Mouse (Mus musculus): Measurements from ENCODE around the gene Med4. TPM values are rescaled to one million over a fixed set of nuclear protein-coding genes. Genes with fewer than 3 reads are reported as not detected.

Gene Med4
- polyA plus RNA-seq, 1 experiment, result 33.1 TPM

DNA sequence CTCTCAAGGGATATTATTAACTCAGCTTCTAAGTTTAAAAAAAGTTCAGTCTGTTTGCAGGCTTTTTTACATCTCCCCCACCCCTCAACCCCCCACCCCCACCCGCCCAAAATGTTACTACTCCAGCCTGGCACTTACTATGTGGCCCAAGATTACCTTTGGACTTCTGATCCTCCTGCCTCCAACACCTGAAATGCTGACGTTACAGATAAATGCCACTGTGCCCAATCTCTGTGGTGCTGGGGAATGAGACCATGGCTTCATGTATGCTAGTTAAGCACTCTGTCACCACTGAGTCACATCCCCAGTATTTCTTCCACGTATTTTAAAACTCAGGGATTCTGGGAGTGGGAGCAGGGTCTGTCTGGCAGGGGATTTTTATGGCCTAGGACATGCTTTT, 40.5 kb downstream of the Med4 start:
- Histone ChIP-seq H3K4me1 (ENCODE audit: control insufficient read depth, insufficient read depth, low read length) (peaks cover 5% of the 10 kb centered on the region; the same call in 1 of the 2 replicates), H3K27ac (ENCODE audit: insufficient read depth, low read length) (no peak overlapping the region), H3K4me3 (ENCODE audit: insufficient read depth, low read length) (no peak overlapping the region)
- TF ChIP-seq POLR2A (IDR thresholded peaks at IDR 0.05; ENCODE audit: extremely low read depth, insufficient read depth, low read length) (no peak), CTCF (IDR thresholded peaks at IDR 0.05; ENCODE audit: extremely low read depth, insufficient read depth, low read length) (no peak)

DNA sequence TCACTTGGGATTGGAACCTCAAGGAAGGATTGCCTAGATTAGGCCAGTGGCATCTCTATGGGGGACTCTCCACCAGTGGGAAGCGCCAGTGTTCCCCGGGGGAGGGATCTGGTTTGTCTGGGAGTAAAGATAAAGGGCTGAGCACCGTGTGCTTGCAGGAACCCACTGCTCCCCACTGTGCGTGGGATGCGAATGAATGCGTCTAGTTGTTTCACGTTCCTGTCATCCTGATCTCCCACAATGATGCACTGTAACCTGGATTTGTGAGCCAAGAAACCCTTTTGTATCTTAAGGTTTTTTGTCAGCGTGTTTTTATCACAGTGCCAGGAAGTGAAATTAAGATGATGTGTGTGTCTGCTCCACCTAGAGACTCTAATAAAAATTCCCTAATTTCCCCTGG, 40.9 kb downstream of the Med4 start:
- Histone ChIP-seq H3K4me1 (ENCODE audit: control insufficient read depth, insufficient read depth, low read length) (peaks cover 5% of the 10 kb centered on the region; the same call in 1 of the 2 replicates), H3K4me3 (ENCODE audit: insufficient read depth, low read length) (no peak overlapping the region), H3K27ac (ENCODE audit: insufficient read depth, low read length) (no peak overlapping the region)
- TF ChIP-seq POLR2A (IDR thresholded peaks at IDR 0.05; ENCODE audit: extremely low read depth, insufficient read depth, low read length) (no peak), CTCF (IDR thresholded peaks at IDR 0.05; ENCODE audit: extremely low read depth, insufficient read depth, low read length) (no peak)

DNA sequence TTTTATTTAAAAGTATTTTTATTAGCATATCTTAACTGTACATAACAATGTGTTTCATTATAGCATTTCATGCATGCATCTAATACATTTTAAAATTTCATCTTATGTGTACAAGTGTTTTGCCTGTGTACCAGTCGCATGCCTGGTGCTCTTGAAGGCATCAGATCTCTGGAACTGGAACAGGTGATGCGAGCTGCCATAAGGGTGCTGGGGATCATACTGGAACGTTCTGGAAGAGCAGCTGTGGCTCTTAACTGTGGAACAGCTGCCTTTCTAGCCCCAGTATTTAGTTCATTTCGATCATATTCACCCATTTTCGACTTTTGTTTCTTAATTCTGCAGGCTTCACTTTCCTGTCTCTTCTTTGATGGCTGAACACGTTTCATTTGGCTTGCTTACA, 41.3 kb downstream of the Med4 start:
- Histone ChIP-seq H3K4me1 (ENCODE audit: control insufficient read depth, insufficient read depth, low read length) (peaks cover 5% of the 10 kb centered on the region; the same call in 1 of the 2 replicates), H3K27ac (ENCODE audit: insufficient read depth, low read length) (no peak overlapping the region), H3K4me3 (ENCODE audit: insufficient read depth, low read length) (no peak overlapping the region)
- TF ChIP-seq CTCF (IDR thresholded peaks at IDR 0.05; ENCODE audit: extremely low read depth, insufficient read depth, low read length), result no peak
- no peak for TF ChIP-seq POLR2A (IDR thresholded peaks at IDR 0.05; ENCODE audit: extremely low read depth, insufficient read depth, low read length)

DNA sequence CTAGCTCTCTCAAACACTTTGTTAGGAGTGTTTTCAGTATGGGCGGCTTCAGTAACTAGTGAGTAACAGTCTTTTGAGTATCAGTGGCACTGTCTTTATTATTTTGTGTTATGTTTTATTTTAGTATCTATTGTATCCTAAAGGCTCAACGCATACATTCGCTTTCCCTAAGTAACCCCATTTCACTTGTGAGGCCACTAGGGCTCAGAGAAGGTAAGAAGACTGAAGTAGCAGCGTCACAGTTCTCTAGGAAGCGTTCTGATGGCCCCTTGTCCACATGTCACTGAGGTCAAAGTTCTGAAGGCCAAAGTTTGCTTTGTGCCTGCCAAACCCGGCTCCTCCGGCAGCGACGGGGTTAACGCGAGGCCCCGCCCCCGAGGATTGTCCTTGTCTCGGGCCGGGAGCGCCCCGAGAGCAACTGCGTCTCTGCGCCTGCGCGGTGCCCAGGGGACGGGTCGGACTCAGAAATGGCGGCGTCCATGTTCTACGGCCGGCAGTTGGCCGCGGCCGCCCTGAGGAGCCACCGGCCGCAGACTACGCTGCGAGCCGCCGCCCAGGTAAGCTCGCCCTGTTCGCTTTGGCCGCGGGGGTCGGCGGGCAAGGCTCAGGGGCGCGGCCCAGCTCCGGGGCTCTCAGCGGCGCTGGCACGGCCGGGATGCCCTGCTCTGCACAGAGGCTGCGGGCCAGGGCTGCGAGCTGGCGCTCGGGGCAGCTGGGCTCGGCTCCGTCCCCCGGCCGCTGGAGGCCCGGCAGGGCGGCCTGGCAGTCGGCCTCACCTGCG, 42.7 kb downstream of the Med4 start:
- peak overlapping the region; percentile 74 for H3K4me3 ChIP-seq (ENCODE audit: insufficient read depth, low read length)
- H3K4me1 ChIP-seq (ENCODE audit: control insufficient read depth, insufficient read depth, low read length), result peaks cover 5% of the 10 kb centered on the region; the same call in 1 of the 2 replicates
- no peak; the same call in 1 of the 2 replicates for TF ChIP-seq POLR2A (IDR thresholded peaks at IDR 0.05; ENCODE audit: extremely low read depth, insufficient read depth, low read length)
- TF ChIP-seq CTCF (IDR thresholded peaks at IDR 0.05; ENCODE audit: extremely low read depth, insufficient read depth, low read length), result no peak
- H3K27ac ChIP-seq (ENCODE audit: insufficient read depth, low read length), result 0 out of 2 replicates have a peak overlapping the region, but pooled peaks have one; percentile 23

DNA sequence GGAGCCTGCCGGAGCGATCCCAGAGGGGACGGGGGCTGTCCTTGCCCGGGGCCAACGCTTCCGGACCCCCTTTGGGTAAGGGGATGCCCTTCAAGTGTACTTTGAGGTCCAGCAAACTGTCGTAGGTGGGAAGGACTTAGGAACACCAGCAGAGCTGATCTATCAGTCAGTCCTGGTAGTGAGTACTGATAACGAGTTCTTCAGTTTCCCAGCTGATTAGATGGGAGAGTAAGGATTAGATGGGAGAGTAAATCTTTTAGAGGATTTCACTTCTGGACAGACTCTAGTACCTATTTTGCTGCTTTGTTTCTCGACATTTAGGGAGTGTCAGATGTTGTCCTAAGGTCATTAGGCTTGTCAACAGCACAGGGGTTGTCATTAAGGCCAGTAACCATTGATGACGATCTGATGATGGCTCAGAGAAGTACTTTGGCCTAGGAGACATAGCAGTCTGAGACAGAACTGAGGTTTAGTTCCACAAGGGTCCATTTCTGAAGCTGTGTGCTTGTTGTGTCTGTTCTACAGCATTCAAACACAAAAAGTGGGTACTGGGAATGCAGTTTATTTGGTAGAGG, 43.4 kb downstream of the Med4 start:
- TF ChIP-seq POLR2A (IDR thresholded peaks at IDR 0.05; ENCODE audit: extremely low read depth, insufficient read depth, low read length) (no peak), CTCF (IDR thresholded peaks at IDR 0.05; ENCODE audit: extremely low read depth, insufficient read depth, low read length) (no peak)
- Histone ChIP-seq H3K27ac (ENCODE audit: insufficient read depth, low read length) (0 out of 2 replicates have a peak overlapping the region, but pooled peaks have one; percentile 23), H3K4me3 (ENCODE audit: insufficient read depth, low read length) (peak overlapping the region; percentile 74), H3K4me1 (ENCODE audit: control insufficient read depth, insufficient read depth, low read length) (peaks cover 5% of the 10 kb centered on the region; the same call in 1 of the 2 replicates)

Other genes with a start within 250 kb of the Med4 start
- 17.3 and 19.8 TPM in 2 replicates for gene Rb1, start 184.2 kb upstream of the Med4 start, polyA plus RNA-seq (2012; rRNA removed)
- 1,026 and 1,043 TPM in 2 replicates for gene Itm2b, start 124.7 kb upstream of the Med4 start, polyA plus RNA-seq (2012; rRNA removed)
- gene Sucla2, start 15.3 kb downstream of the Med4 start, polyA plus RNA-seq (2012; rRNA removed), result 111 and 115 TPM in 2 replicates
- 3.5 and 3.6 TPM in 2 replicates for gene Nudt15, start 38.2 kb downstream of the Med4 start, polyA plus RNA-seq (2012; rRNA removed)
- not detected in 2 replicates for gene Gm21750, start 151.2 kb downstream of the Med4 start, polyA plus RNA-seq (2012; rRNA removed)

Measured in cortical plate, adult 2 months (tissue).